Mouse (Mus musculus): ENCODE results near the gene Lgalsl.

DNA sequence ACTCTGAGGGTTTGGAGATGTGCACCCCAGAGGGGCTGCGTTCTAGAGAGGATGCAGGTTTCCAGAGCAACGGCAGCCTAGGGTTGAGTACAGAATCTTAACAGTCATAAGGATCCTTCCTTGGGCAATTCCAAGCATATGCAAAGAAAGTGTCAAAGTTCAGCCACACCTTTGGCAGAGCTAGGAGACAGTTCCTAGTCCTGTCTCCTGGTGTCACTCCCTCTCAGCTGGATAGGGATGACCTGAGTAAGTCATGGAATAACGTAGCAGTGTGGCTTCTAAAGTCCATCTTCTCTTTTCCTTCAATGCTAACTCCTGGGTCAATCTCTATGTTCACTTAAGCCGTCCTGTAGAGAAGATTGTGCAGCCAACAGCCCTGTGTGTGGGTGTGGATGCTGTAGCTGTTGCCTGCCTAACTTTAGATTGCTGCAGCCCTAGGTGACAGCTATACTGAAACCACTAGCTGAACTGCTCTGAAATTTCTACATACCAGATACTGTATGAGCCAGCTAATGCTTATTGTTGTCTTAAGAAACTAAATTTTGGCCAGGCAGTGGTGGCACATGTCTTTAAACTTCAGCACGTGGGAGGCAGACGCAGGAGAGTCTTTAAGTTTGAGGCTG, 16.8 kb downstream of the Lgalsl start:
- TF ChIP-seq CTCF (IDR thresholded peaks at IDR 0.05; ENCODE audit: borderline replicate concordance, extremely low read depth, insufficient read depth, insufficient read length) = no peak
- TF ChIP-seq POLR2A (IDR thresholded peaks at IDR 0.05; ENCODE audit: borderline replicate concordance, extremely low read depth, insufficient read depth, insufficient read length, poor library complexity, severe bottlenecking) = no peak
